Mouse (Mus musculus) gastrocnemius, postnatal 25 days (tissue): Measurements from ENCODE around the gene Pet117. TPM values are rescaled to one million over a fixed set of nuclear protein-coding genes. Genes with fewer than 3 reads are reported as not detected.
"Not testable (repeated sequence)": the region's sequence is repeated elsewhere in the genome, so short reads cannot be mapped to it uniquely, and the experiment has no call there.

Experiments
- DNase-seq: peaks from one replicate; pipeline ENCODE4 v3.0.0; 2022
- long read RNA-seq, 2 experiments: library from polyadenylated mRNA; stranded (forward); transcript quantifications; one replicate each; pipeline ENCODE4 v2.0.0; 2021
- total RNA-seq, 2 experiments: library from RNA; stranded (reverse); gene quantifications; 1 replicate in 1 of 2; 2 replicates in 1 of 2; pipeline ENCODE4 v1.2.3; 2021

Pet117 gene
- 1 to 10 TPM; 5.8 to 6.5 TPM for total RNA-seq
- long read RNA-seq, experiment 1, partial matches to known transcripts: 0 of 1 reads
- long read RNA-seq, experiment 1, other reads (novel, unspliced or antisense): 0 of 1 reads
- long read RNA-seq, experiment 2: 0 reads

- peak; percentile 95 for DNase-seq
Measured at GRCm38 (mm10) chr2:144368400-144369019, at the start of gene Pet117, which contains the start of gene Kat14. Gene Pet117 (plus strand): TSS chr2:144368996. Gene Kat14 (plus strand): TSS chr2:144368983.

- no peak for DNase-seq
Measured at GRCm38 (mm10) chr2:144324218-144324617, 44.6 kb upstream of the Pet117 start.

- DNase-seq: no peak
Measured at GRCm38 (mm10) chr2:144329451-144329850, 39.3 kb upstream of the Pet117 start.

- DNase-seq: no peak
Measured at GRCm38 (mm10) chr2:144329937-144330336, 38.9 kb upstream of the Pet117 start.

GRCm38 (mm10) chr2:144330352-144330959 lies 38.3 kb upstream of the Pet117 start:
- no peak for DNase-seq

- no peak for DNase-seq
Measured at GRCm38 (mm10) chr2:144330960-144331371, 37.8 kb upstream of the Pet117 start.

- no peak for DNase-seq
Measured at GRCm38 (mm10) chr2:144331401-144332302, 37.1 kb upstream of the Pet117 start, which contains the start of gene Ovol2. Gene Ovol2 (minus strand): TSS chr2:144332146.

GRCm38 (mm10) chr2:144332486-144332885 lies 36.3 kb upstream of the Pet117 start:
- no peak for DNase-seq

- DNase-seq: no peak
Measured at GRCm38 (mm10) chr2:144333138-144333842, 35.5 kb upstream of the Pet117 start.

- DNase-seq: no peak
Measured at GRCm38 (mm10) chr2:144337230-144337629, 31.6 kb upstream of the Pet117 start.

- no peak for DNase-seq
Measured at GRCm38 (mm10) chr2:144337701-144338100, 31.1 kb upstream of the Pet117 start.

GRCm38 (mm10) chr2:144338149-144338548 lies 30.6 kb upstream of the Pet117 start:
- DNase-seq: not testable (repeated sequence)

- no peak for DNase-seq
Measured at GRCm38 (mm10) chr2:144343158-144343557, 25.6 kb upstream of the Pet117 start.

- DNase-seq: no peak
Measured at GRCm38 (mm10) chr2:144348525-144348924, 20.3 kb upstream of the Pet117 start.

- DNase-seq: no peak
Measured at GRCm38 (mm10) chr2:144352843-144353242, 16.0 kb upstream of the Pet117 start.

- DNase-seq: peak; percentile 80
Measured at GRCm38 (mm10) chr2:144369020-144369421, 225 bp downstream of the Pet117 start.

- no peak for DNase-seq
Measured at GRCm38 (mm10) chr2:144369511-144369910, 715 bp downstream of the Pet117 start.

- no peak for DNase-seq
Measured at GRCm38 (mm10) chr2:144371566-144371965, 2.8 kb downstream of the Pet117 start.

GRCm38 (mm10) chr2:144373063-144373462 lies 4.3 kb downstream of the Pet117 start:
- no peak for DNase-seq

GRCm38 (mm10) chr2:144375063-144375703 lies 6.4 kb downstream of the Pet117 start:
- no peak for DNase-seq

- DNase-seq: no peak
Measured at GRCm38 (mm10) chr2:144381293-144381692, 12.5 kb downstream of the Pet117 start.
